Mouse (Mus musculus) cerebellum, postnatal 10 days (tissue): ENCODE measurements around the gene Serinc3.
A peak's percentile ranks its signal among the peaks of the same experiment; 100 is the strongest.
"Not testable (repeated sequence)": the region's sequence is repeated elsewhere in the genome, so short reads cannot be mapped to it uniquely, and the experiment has no call there.

ENCODE experiments used
- DNase-seq, 2 experiments: peaks; one replicate each; pipeline ENCODE4 v3.0.0; 2021; ENCODE audit warnings: mixed read lengths in 2 of 2

The Serinc3 gene

GRCm38 (mm10) chr2:163662076-163662475 is 17.1 kb upstream of the Serinc3 start:
- DNase-seq = no peak

- DNase-seq = no peak
Measured at GRCm38 (mm10) chr2:163661371-163661850, 16.5 kb upstream of the Serinc3 start.

GRCm38 (mm10) chr2:163660103-163660701 is 15.3 kb upstream of the Serinc3 start:
- no peak for DNase-seq

- no peak for DNase-seq
Measured at GRCm38 (mm10) chr2:163659431-163659830, 14.5 kb upstream of the Serinc3 start.

GRCm38 (mm10) chr2:163658941-163659340 is 14.0 kb upstream of the Serinc3 start:
- DNase-seq = peak; percentile 43 to 52

- DNase-seq = peak; percentile 93 to 95
Measured at GRCm38 (mm10) chr2:163657975-163658886, 13.3 kb upstream of the Serinc3 start, which contains the start of gene Pkig. Gene Pkig, plus strand, starts transcription at chr2:163658386.

- no peak for DNase-seq
Measured at GRCm38 (mm10) chr2:163657486-163657885, 12.6 kb upstream of the Serinc3 start.

GRCm38 (mm10) chr2:163655699-163656098 is 10.8 kb upstream of the Serinc3 start:
- not testable (repeated sequence) for DNase-seq

- DNase-seq = no peak
Measured at GRCm38 (mm10) chr2:163646461-163647080, 1.6 kb upstream of the Serinc3 start.

GRCm38 (mm10) chr2:163645700-163646460 is 949 bp upstream of the Serinc3 start:
- peak in 1 of 2 experiments; percentile 6 for DNase-seq

- no peak for DNase-seq
Measured at GRCm38 (mm10) chr2:163644047-163644446, 884 bp downstream of the Serinc3 start.

- DNase-seq = no peak
Measured at GRCm38 (mm10) chr2:163643576-163643971, 1.4 kb downstream of the Serinc3 start.

GRCm38 (mm10) chr2:163642685-163643575 is 2.0 kb downstream of the Serinc3 start:
- DNase-seq = peak; percentile 41 to 61

GRCm38 (mm10) chr2:163641681-163642080 is 3.2 kb downstream of the Serinc3 start:
- DNase-seq = no peak

GRCm38 (mm10) chr2:163640493-163640892 is 4.4 kb downstream of the Serinc3 start:
- no peak for DNase-seq

- DNase-seq = no peak
Measured at GRCm38 (mm10) chr2:163637655-163638266, 7.2 kb downstream of the Serinc3 start.

- DNase-seq = no peak
Measured at GRCm38 (mm10) chr2:163636057-163636456, 8.9 kb downstream of the Serinc3 start.

GRCm38 (mm10) chr2:163634211-163634610 is 10.7 kb downstream of the Serinc3 start:
- DNase-seq = no peak

GRCm38 (mm10) chr2:163631715-163632114 is 13.2 kb downstream of the Serinc3 start:
- DNase-seq = no peak

GRCm38 (mm10) chr2:163631223-163631622 is 13.7 kb downstream of the Serinc3 start:
- no peak for DNase-seq

- not testable (repeated sequence) for DNase-seq
Measured at GRCm38 (mm10) chr2:163621401-163621800, 23.5 kb downstream of the Serinc3 start.
